Mouse (Mus musculus): ENCODE data around the gene Tnpo3. TPM values are rescaled to one million over a fixed set of nuclear protein-coding genes. Genes with fewer than 3 reads are reported as not detected.

The Tnpo3 gene
- polyA plus RNA-seq, 1 experiment = 62.6 TPM

DNA sequence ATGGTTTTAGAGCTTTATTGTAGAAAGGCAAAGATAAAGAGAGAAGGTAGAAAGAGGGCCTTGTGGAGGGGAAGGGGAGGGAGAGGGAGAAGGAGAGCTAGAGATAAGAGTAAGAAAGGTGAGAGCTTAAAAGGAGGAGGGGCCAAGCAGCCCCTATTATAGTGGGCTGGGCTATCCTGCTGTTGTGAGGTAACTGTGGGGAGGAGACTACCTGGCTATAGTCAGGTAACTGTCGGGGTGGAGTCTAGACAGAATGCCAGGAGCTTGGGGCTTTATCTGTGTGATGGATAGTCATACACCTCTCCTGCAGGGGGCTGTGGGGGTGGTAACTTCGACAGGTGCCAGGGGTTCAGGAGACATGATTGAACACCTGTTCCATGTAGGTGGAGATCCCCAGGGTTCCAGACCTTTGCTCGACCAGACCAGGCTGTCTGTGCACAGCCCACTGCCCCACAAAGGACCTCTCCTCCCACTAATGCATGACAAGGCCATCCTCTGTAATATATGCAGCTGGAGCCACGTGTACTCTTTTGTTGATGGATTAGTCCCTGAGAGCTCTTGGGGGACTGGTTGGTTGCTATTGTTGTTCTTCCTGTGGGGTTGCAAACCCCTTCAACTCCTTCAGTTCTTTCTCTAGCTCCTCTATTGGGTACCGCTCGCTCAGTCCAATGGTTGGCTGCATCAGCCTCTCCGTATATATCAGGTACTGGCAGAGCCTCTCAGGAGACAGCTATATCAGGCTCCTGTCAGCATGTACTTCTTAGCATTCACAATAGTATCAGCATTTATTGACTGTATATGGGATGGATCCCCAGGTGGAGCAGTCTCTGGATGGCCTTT is 30.1 kb upstream of the Tnpo3 start:
- WGBS = 64% methylated on average over 7 of the region's 7 CpGs
- TF ChIP-seq CTCF (IDR thresholded peaks at IDR 0.05; ENCODE audit: borderline replicate concordance, control insufficient read depth, extremely low read depth, insufficient read depth, low read length, poor library complexity) (no peak), POLR2A (IDR thresholded peaks at IDR 0.05; ENCODE audit: control insufficient read depth, extremely low read depth, insufficient read depth, low read length, poor library complexity) (no peak)
- Histone ChIP-seq H3K27me3 (ENCODE audit: control insufficient read depth, insufficient read depth, low read length) (no peaks in the 10 kb centered on the region), H3K36me3 (ENCODE audit: control insufficient read depth, insufficient read depth, low read length) (no peaks in the 10 kb centered on the region), H3K27ac (ENCODE audit: control insufficient read depth, insufficient read depth, low read length) (no peak overlapping the region), H3K4me1 (replicated peaks; ENCODE audit: control insufficient read depth, insufficient read depth, low read length) (no peaks in the 10 kb centered on the region), H3K4me3 (ENCODE audit: control insufficient read depth, insufficient read depth, low read length) (no peak overlapping the region)
- DNase-seq = no peak

DNA sequence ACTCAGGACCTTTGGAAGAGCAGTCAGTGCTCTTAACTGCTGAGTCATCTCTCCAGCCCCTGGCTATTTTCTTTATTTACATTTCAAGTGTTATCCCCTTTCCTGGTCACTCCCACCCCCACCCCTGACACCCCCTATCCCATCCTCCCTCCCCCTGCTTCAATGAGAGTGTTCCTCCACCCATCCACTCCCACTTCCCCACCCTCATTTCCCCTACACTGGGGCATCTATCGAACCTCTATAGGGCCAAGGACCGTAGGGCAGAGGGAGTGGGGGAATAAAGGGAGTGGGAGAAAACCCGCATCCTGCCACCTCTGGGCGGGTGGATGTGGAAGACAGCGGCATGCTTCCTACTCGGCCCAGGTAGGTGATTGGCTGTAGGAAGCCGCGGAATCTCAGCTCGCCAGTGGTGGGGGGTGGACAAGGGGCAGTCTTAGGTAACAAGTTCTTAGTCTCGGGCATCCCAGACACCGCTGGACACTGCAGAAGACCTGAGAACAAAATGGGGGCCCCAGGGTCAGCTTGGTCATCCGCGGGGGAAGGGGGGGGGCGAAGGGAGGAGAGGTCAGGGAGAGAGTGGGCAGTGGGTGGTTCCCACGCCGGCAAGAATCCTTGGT is 29.3 kb upstream of the Tnpo3 start:
- no peaks in the 10 kb centered on the region for H3K27me3 ChIP-seq (ENCODE audit: control insufficient read depth, insufficient read depth, low read length)
- H3K36me3 ChIP-seq (ENCODE audit: control insufficient read depth, insufficient read depth, low read length) = no peaks in the 10 kb centered on the region
- DNase-seq = no peak
- WGBS = 28% methylated on average over 16 of the region's 16 CpGs
- H3K27ac ChIP-seq (ENCODE audit: control insufficient read depth, insufficient read depth, low read length) = no peak overlapping the region
- H3K4me1 ChIP-seq (replicated peaks; ENCODE audit: control insufficient read depth, insufficient read depth, low read length) = no peaks in the 10 kb centered on the region
- TF ChIP-seq CTCF (IDR thresholded peaks at IDR 0.05; ENCODE audit: borderline replicate concordance, control insufficient read depth, extremely low read depth, insufficient read depth, low read length, poor library complexity) (no peak), POLR2A (IDR thresholded peaks at IDR 0.05; ENCODE audit: control insufficient read depth, extremely low read depth, insufficient read depth, low read length, poor library complexity) (no peak)
- no peak overlapping the region for H3K4me3 ChIP-seq (ENCODE audit: control insufficient read depth, insufficient read depth, low read length)

DNA sequence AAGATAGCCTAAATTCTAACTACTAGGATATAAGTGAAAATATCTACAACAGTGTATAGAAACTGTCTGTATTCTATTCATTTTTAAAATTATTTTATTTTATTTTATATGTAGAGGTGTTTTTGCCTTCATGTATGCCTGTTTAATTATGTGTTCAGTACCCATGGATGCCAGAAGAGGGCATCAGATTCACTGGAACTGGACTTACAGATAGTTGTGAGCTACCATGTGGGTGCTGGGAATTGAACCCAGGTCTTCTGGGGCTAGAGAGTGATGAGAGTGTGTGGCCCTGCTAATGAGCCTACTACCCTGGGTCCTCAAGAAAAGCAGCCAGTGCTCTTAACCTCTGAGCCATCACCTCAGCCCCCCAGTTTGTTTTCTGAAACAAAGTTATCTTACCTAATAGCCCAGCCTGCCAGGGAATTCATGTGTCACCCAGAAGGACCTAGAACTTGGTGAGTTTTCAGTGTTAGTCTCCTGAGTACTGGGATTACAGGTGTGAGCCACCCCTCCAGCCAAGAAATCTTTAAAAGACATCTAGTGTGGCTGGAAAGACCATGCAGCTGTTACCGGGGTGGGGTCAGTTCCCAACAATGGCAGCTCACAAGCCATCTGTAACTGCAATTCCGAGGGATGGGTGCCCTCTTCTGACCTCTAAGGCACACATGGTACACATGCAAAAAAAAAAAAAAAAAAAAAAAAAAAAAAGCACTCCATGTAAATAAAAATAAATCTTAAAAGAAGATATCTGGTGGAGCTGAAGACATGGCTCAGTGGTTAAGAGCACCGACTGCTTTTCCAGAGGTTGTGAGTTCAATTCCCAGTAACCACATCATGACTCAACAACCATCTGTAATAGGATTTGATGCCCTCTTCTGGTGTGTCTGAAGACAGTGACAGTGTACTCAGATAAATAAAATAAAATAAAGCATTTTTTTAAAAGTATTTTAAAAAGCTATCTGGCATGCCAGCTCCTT is 28.0 kb upstream of the Tnpo3 start:
- no peaks in the 10 kb centered on the region for H3K4me1 ChIP-seq (replicated peaks; ENCODE audit: control insufficient read depth, insufficient read depth, low read length)
- WGBS = 91% methylated on average over 3 of the region's 3 CpGs
- H3K27ac ChIP-seq (ENCODE audit: control insufficient read depth, insufficient read depth, low read length) = no peak overlapping the region
- TF ChIP-seq POLR2A (IDR thresholded peaks at IDR 0.05; ENCODE audit: control insufficient read depth, extremely low read depth, insufficient read depth, low read length, poor library complexity) (no peak), CTCF (IDR thresholded peaks at IDR 0.05; ENCODE audit: borderline replicate concordance, control insufficient read depth, extremely low read depth, insufficient read depth, low read length, poor library complexity) (no peak)
- no peak for DNase-seq
- no peak overlapping the region for H3K4me3 ChIP-seq (ENCODE audit: control insufficient read depth, insufficient read depth, low read length)
- no peaks in the 10 kb centered on the region for H3K27me3 ChIP-seq (ENCODE audit: control insufficient read depth, insufficient read depth, low read length)
- no peaks in the 10 kb centered on the region for H3K36me3 ChIP-seq (ENCODE audit: control insufficient read depth, insufficient read depth, low read length)

DNA sequence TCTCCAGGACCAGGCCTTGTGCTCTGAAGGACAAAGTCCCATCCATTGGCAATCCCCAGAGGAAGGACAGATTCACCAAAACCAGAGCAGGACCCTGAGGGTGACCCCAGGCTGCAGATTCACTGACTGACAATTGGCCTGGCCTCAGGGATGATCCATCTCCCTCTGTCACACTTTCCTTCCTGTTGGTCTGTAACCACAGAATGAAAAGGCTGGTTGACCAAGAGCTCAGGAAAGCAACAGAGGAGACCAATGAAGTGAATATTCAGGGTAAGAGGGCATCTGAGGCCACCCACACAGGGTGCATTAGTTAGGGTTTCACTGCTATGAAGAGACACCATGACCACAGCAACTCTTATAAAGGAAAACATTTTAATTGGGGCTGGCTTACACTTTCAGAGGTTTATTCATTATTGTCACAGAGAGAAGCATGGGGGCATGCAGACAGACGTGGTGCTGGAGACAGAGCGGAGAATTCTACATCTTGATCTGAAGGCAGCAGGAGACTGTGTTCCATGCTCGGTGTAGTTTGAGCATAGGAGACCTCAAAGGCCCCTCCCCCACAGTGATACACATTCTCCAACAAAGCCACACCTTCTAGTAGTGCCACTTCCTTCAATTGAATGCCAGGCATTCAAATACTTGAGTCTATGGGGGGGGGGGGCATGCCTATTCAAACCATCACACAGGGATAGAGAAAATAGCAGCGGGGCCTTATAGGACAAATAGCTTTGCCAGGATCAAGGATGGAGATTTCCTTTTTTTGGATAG is 26.8 kb upstream of the Tnpo3 start:
- TF ChIP-seq POLR2A (IDR thresholded peaks at IDR 0.05; ENCODE audit: control insufficient read depth, extremely low read depth, insufficient read depth, low read length, poor library complexity) = no peak
- no peak for TF ChIP-seq CTCF (IDR thresholded peaks at IDR 0.05; ENCODE audit: borderline replicate concordance, control insufficient read depth, extremely low read depth, insufficient read depth, low read length, poor library complexity)
- Histone ChIP-seq H3K27ac (ENCODE audit: control insufficient read depth, insufficient read depth, low read length) (no peak overlapping the region), H3K36me3 (ENCODE audit: control insufficient read depth, insufficient read depth, low read length) (no peaks in the 10 kb centered on the region), H3K4me1 (replicated peaks; ENCODE audit: control insufficient read depth, insufficient read depth, low read length) (no peaks in the 10 kb centered on the region), H3K27me3 (ENCODE audit: control insufficient read depth, insufficient read depth, low read length) (no peaks in the 10 kb centered on the region), H3K4me3 (ENCODE audit: control insufficient read depth, insufficient read depth, low read length) (no peak overlapping the region)
- DNase-seq = no peak
- WGBS = 91% methylated on average over 4 of the region's 4 CpGs

DNA sequence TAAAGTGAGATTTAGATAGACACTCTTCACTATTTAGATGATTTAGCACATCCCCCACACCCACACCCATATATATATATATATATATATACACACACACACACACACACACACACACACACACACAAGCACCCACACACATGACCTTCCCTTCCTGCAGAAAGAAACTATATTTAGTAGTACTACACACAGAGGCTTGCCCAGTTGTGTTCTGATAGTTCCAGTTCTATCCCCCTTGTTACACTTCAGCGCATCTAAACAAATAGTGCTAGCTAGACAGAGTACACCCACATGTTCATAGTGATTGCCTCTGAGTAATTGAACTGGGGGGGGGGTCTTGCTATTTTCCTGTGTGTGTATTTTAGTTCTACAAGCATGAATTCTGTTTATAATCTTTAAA is 24.9 kb upstream of the Tnpo3 start:
- 92% methylated on average over 1 of the region's 1 CpGs for WGBS
- no peaks in the 10 kb centered on the region for H3K36me3 ChIP-seq (ENCODE audit: control insufficient read depth, insufficient read depth, low read length)
- H3K4me3 ChIP-seq (ENCODE audit: control insufficient read depth, insufficient read depth, low read length) = no peak overlapping the region

More for the DNA sequence above, 24.9 kb upstream of the Tnpo3 start:
- no peak overlapping the region for H3K27ac ChIP-seq (ENCODE audit: control insufficient read depth, insufficient read depth, low read length)
- H3K27me3 ChIP-seq (ENCODE audit: control insufficient read depth, insufficient read depth, low read length) = no peaks in the 10 kb centered on the region
- TF ChIP-seq CTCF (IDR thresholded peaks at IDR 0.05; ENCODE audit: borderline replicate concordance, control insufficient read depth, extremely low read depth, insufficient read depth, low read length, poor library complexity) = no peak
- TF ChIP-seq POLR2A (IDR thresholded peaks at IDR 0.05; ENCODE audit: control insufficient read depth, extremely low read depth, insufficient read depth, low read length, poor library complexity) = no peak
- H3K4me1 ChIP-seq (replicated peaks; ENCODE audit: control insufficient read depth, insufficient read depth, low read length) = no peaks in the 10 kb centered on the region
- DNase-seq = no peak
